Mouse (Mus musculus) granulocyte monocyte progenitor cell, adult 5-6 weeks (primary cell): ENCODE data around the gene Cenpb. TPM values are rescaled to one million over a fixed set of nuclear protein-coding genes. Genes with fewer than 3 reads are reported as not detected.

ENCODE experiments used
- ATAC-seq: replicated peaks from 2 replicates; pipeline ENCODE4 v1.8.0; 2016; ENCODE audit warnings: mild to moderate bottlenecking, moderate TSS enrichment, inconsistent platforms; ENCODE audit not compliant: poor library complexity, severe bottlenecking
- total RNA-seq, 2 experiments: library from RNA; stranded (forward) in 1 of 2; stranded (reverse) in 1 of 2; fragments of 200-712, 200-1000 nt in 1 of 2; fragments of >200 nt in 1 of 2; fragmentation: Nextera tagmentation in 1 of 2; gene quantifications; 2 replicates each; pipeline ENCODE4 v1.2.3; 2014 to 2017

Cenpb gene
- total RNA-seq, 2 experiments from 2014 or later, result 14.3 to 18.6 TPM

DNA sequence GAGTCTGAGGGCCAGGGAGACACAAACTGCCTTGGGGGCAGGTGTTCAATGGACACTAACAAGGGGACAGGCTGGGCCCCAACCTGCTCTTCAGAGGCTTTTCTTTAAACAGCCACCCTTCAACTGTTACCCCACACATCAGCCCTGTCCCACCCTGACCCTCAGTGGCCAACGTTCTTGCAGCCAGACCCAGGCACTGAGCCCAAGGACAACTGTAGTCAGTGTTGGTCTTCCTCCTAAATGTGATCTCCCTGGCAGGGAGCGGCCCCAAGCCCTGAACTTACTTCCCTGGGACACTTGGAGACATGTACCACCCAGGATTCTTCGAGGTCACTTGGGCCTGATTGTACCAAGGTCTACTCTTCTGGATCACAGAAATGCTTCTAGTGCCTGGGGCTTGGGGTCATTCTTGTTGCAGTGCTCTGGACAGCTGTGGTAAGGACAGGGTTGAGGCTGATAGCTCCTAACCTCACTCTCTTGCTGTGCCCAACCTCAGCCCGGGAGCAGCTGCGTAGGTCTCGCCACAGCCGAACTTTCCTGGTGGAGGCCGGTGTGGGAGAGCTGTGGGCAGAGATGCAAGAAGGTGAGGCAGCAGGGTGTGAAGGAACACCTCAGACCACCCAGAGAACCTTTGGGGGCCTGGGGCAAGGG, 38.4 kb downstream of the Cenpb start:
- no peak for ATAC-seq

DNA sequence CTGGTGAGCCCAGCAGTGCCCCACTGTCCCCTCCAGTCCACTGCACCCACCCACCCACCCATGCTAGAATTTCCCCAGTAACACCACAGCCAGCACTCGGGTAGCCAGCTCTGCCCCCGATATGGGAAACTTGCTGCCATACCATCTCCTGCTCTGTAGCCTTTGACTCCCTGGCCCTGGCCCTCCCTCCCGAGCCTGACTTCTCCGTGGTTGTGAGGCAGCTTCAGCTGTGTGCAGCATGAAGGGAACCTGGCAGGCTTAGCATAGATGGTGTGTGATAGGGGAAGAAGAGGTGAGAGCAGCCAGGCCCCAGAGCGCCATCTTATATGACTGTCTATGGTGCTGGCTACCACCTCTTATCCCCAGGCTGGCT, 39.3 kb downstream of the Cenpb start:
- ATAC-seq, result no peak

DNA sequence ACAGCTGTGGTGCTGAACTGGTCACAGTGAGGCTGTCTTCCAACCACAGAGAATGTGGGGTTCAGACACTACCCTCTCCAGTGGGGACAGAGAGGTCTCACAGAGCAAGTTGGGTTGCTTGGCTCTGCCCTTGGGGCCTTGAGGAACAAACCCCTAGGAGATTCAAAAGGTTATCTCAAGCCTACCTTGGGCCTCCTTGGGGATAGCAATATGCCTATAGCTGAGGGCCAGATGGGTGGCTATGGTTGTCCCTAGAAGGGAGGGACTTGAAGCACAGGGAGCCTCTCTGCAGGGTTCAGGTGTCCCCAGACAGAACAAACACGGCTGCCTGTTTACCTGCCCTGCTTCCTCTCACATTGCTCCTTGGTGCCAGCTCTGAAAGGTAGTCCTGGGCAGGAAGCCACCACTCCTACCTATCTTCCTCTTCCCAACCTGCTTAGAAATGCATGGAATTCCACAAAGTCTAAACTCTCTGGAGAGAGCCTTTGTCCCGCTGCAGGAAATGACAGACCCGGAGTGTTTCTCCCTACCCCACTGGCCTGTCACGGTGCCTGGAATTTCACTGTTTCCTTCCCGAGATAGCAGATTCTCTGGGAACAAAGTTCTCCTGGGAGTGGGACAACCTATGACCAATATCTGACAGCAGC, 39.9 kb downstream of the Cenpb start:
- ATAC-seq, result no peak

GRCm38 (mm10) chr2:131139287-131139686, 40.6 kb downstream of the Cenpb start:
- ATAC-seq, result no peak

- no peak for ATAC-seq
These were observed 41.1 kb downstream of the Cenpb start for GRCm38 (mm10) chr2:131138760-131139159.

DNA sequence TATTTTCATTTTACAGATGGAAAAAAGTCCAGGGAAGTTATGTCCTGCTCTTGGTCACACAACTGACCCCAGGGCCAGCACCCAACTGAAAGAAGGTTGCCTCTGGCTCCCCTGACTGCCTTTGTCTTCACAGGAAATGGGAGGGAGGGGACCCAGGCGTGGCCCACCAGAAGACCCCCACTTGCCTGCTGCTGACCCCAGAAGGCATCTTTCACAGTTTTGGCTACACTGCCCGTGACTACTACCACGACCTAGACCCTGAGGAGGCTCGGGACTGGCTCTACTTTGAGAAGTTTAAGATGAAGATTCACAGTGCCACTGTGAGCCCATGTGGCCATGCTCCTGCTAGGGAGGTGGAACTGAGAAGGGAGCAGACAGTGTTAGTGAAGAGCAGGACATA, 41.6 kb downstream of the Cenpb start:
- ATAC-seq, result no peak

- no peak for ATAC-seq
These were observed 44.2 kb downstream of the Cenpb start for GRCm38 (mm10) chr2:131135521-131136139.

DNA sequence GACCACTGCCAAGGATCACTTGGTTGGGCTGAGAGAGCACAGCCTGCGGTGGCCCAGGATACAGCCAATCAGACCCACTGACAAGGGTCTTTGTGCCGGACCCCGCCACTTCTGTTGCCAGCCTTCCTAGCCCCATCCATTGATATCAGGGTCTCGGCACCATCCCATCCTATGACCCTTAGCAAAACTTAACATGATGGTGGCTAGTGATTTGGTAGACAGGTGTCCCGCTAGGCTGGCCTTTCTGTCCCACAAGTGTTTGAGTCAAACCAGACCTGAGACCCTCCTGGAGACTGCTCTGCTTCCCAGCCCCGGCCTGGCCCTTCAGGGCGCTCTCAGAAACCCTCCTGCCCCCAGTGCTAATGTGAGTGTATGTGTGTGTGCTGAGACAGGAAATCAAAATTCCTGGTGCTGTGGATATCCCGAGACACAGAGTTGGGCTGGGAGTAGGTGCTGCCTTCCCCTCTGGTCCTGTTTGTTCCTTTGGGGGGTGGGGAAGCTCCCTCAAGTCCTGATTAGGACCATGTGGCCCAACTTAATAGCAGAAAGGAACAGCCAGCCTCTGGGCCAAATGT, 45.0 kb downstream of the Cenpb start:
- no peak for ATAC-seq

- no peak for ATAC-seq
These were observed 45.5 kb downstream of the Cenpb start for GRCm38 (mm10) chr2:131134381-131134780.

GRCm38 (mm10) chr2:131132930-131133547, 46.8 kb downstream of the Cenpb start, which contains the start of gene Gm11037:
Gene Gm11037, plus strand, starts transcription at chr2:131133497.
- no peak for ATAC-seq

- ATAC-seq, result no peak
These were observed 47.6 kb downstream of the Cenpb start for GRCm38 (mm10) chr2:131132111-131132888.

- ATAC-seq, result no peak
These were observed 49.0 kb downstream of the Cenpb start for GRCm38 (mm10) chr2:131130849-131131248.

- no peak for ATAC-seq
These were observed 50.0 kb downstream of the Cenpb start for GRCm38 (mm10) chr2:131129836-131130235.

- ATAC-seq, result no peak
These were observed 51.2 kb downstream of the Cenpb start for GRCm38 (mm10) chr2:131128636-131129157.

GRCm38 (mm10) chr2:131128211-131128610, 51.7 kb downstream of the Cenpb start:
- ATAC-seq, result no peak

GRCm38 (mm10) chr2:131127161-131127730, 52.6 kb downstream of the Cenpb start, which contains the start of gene Hspa12b:
Gene Hspa12b, plus strand, starts transcription at chr2:131127280.
- peak; percentile 71 for ATAC-seq

DNA sequence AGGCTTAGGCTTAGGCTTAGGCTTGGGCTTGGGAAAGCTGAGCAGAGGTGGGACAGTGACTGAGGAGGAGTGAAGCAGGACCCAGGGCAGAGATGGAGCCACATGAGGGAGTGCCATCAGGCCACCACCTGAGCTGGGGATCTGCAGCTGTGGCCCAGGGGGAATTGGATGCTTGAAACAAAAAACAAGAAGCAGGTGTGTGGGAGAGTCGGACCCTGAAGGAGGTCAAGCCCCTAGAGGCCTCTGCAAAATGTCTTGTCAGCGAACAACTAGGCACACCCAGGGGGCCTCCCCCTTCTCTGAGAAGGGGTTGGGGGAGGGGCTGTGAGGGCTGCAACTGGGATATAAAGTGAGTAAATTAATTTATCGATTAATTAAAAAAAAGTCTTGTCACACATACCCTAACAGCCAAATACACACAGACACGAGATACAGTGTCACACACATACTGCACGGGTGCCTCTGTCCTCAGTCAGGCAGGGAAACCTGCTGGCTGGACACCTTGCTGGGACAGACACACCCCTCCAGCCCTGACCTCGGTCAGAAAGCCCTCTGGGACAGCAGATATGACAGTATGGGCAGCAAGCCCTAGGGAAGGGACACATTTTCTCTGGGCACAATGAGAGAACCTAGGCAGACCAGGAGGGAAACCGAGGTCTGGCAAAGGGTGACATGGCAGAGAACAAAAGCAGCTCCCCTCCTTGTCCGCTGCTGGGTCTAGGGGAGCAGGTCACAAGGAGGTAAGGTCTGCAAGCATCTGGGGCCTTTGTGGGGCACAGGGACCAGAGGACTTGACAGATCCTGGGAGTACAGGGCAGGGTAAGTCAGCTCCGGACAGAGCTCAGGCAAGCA, 53.7 kb downstream of the Cenpb start:
- ATAC-seq, result no peak
